Mouse (Mus musculus) myocyte (in vitro differentiated cells): ENCODE data around the gene Gal3st1. TPM values are rescaled to one million over a fixed set of nuclear protein-coding genes. Genes with fewer than 3 reads are reported as not detected.

Experiments used
- H3K27me3 ChIP-seq: one replicate; pipeline ENCODE4 v1.6.1; 2011; ENCODE audit not compliant: control insufficient read depth, insufficient read depth, insufficient read length
- H3K36me3 ChIP-seq: one replicate; pipeline ENCODE4 v1.6.1; 2011; ENCODE audit not compliant: control insufficient read depth, insufficient read depth
- H3K4me2 ChIP-seq: one replicate; pipeline ENCODE4 v1.6.1; 2011; ENCODE audit warnings: low read depth, control low read depth
- H3K4me3 ChIP-seq: one replicate; pipeline ENCODE4 v1.5.1; 2011; ENCODE audit warnings: mild to moderate bottlenecking, control low read depth, moderate library complexity
- H3K79me2 ChIP-seq: one replicate; pipeline ENCODE4 v1.6.1; 2011; ENCODE audit not compliant: control insufficient read depth, insufficient read depth
- H3ac ChIP-seq: one replicate; pipeline ENCODE4 v1.6.1; 2011; ENCODE audit not compliant: control insufficient read depth, insufficient read length
- CEBPB ChIP-seq: IDR thresholded peaks from 2 replicates; pipeline ENCODE4 v1.6.1; 2011; ENCODE audit warnings: mild to moderate bottlenecking, moderate library complexity; ENCODE audit not compliant: poor library complexity, insufficient read depth, severe bottlenecking
- E2F4 ChIP-seq: IDR thresholded peaks from one replicate; pipeline ENCODE4 v1.6.1; 2011; ENCODE audit warnings: mild to moderate bottlenecking, control low read depth, moderate library complexity; ENCODE audit not compliant: insufficient read depth
- MAX ChIP-seq: IDR thresholded peaks from one replicate; pipeline ENCODE4 v1.6.1; 2011; ENCODE audit warnings: low read depth, mild to moderate bottlenecking, control low read depth
- MYOD1 ChIP-seq, 3 experiments: IDR thresholded peaks; one replicate each; pipeline ENCODE4 v1.6.1; 2011; ENCODE audit warnings: control low read depth in 2 of 3, low read depth in 2 of 3, mild to moderate bottlenecking in 2 of 3, moderate library complexity in 1 of 3; ENCODE audit not compliant: insufficient read length in 2 of 3, control insufficient read depth in 1 of 3
- MYOG ChIP-seq, 3 experiments: IDR thresholded peaks; one replicate each; pipeline ENCODE4 v1.6.1; 2011; ENCODE audit warnings: control low read depth in 2 of 3, low read depth in 2 of 3, mild to moderate bottlenecking in 2 of 3; ENCODE audit not compliant: insufficient read length in 2 of 3, control insufficient read depth in 1 of 3, insufficient read depth in 1 of 3
- POLR2A ChIP-seq: IDR thresholded peaks from one replicate; pipeline ENCODE4 v1.6.1; 2011; ENCODE audit warnings: low read depth, mild to moderate bottlenecking, control low read depth, moderate library complexity; ENCODE audit not compliant: insufficient read length
- POLR2AphosphoS2 ChIP-seq: IDR thresholded peaks from one replicate; pipeline ENCODE4 v1.6.1; 2011; ENCODE audit warnings: low read depth, control low read depth; ENCODE audit not compliant: insufficient read length
- REST ChIP-seq: IDR thresholded peaks from one replicate; pipeline ENCODE4 v1.6.1; 2011; ENCODE audit warnings: mild to moderate bottlenecking, control low read depth, moderate library complexity; ENCODE audit not compliant: insufficient read depth, insufficient read length
- SRF ChIP-seq: IDR thresholded peaks from one replicate; pipeline ENCODE4 v1.6.1; 2011; ENCODE audit warnings: low read depth; ENCODE audit not compliant: control insufficient read depth, insufficient read length
- TCF12 ChIP-seq: IDR thresholded peaks from one replicate; pipeline ENCODE4 v1.6.1; 2011; ENCODE audit warnings: mild to moderate bottlenecking, control low read depth; ENCODE audit not compliant: poor library complexity, insufficient read depth, severe bottlenecking
- TCF3 ChIP-seq: IDR thresholded peaks from one replicate; pipeline ENCODE4 v1.6.1; 2011; ENCODE audit warnings: low read depth, control low read depth; ENCODE audit not compliant: insufficient read length
- USF1 ChIP-seq: IDR thresholded peaks from one replicate; pipeline ENCODE4 v1.6.1; 2011; ENCODE audit warnings: low read depth, mild to moderate bottlenecking, control low read depth, moderate library complexity
- polyA plus RNA-seq: library from polyadenylated mRNA; unstranded; fragments of >200 nt; fragmentation: generic; extraction: Trizol; gene quantifications from one replicate; pipeline ENCODE4 v1.2.1, GENCODE M21; 2012; ENCODE audit warnings: missing spikeins

The Gal3st1 gene
- polyA plus RNA-seq, 1 experiment, result not detected

- no peaks in the 10 kb centered on the region for H3K27me3 ChIP-seq
- peaks cover 20% of the 10 kb centered on the region for H3K79me2 ChIP-seq
- H3K4me2 ChIP-seq, result no peak overlapping the region
- TF ChIP-seq MYOG (IDR thresholded peaks at IDR 0.05; ENCODE audit: control insufficient read depth in 1 of 3, insufficient read depth in 1 of 3, insufficient read length in 2 of 3, low read depth in 2 of 3) (no peak), REST (no peak), MAX (no peak), SRF (no peak), TCF3 (no peak), MYOD1 (IDR thresholded peaks at IDR 0.05; ENCODE audit: control insufficient read depth in 1 of 3, insufficient read length in 2 of 3, low read depth in 2 of 3) (no peak), CEBPB (no peak), TCF12 (no peak), POLR2A (no peak), POLR2AphosphoS2 (no peak), E2F4 (no peak)
- H3K4me3 ChIP-seq, result no peak overlapping the region
- H3ac ChIP-seq, result no peak overlapping the region
- H3K36me3 ChIP-seq, result peaks cover 42% of the 10 kb centered on the region
Measured at GRCm38 (mm10) chr11:3970361-3970760, 13.1 kb upstream of the Gal3st1 start.

- H3K4me2 ChIP-seq, result no peak overlapping the region
- H3K79me2 ChIP-seq, result no peaks in the 10 kb centered on the region
- no peak overlapping the region for H3ac ChIP-seq
- no peak for TF ChIP-seq SRF
- TF ChIP-seq MYOD1 (IDR thresholded peaks at IDR 0.05; ENCODE audit: control insufficient read depth in 1 of 3, insufficient read length in 2 of 3, low read depth in 2 of 3), result no peak
- TF ChIP-seq TCF12, result no peak
- no peak for TF ChIP-seq MAX
- no peak for TF ChIP-seq MYOG (IDR thresholded peaks at IDR 0.05; ENCODE audit: control insufficient read depth in 1 of 3, insufficient read depth in 1 of 3, insufficient read length in 2 of 3, low read depth in 2 of 3)
- TF ChIP-seq REST, result no peak
- TF ChIP-seq POLR2AphosphoS2, result no peak
- no peak for TF ChIP-seq USF1
- TF ChIP-seq POLR2A, result no peak
- TF ChIP-seq E2F4, result no peak
- no peak for TF ChIP-seq TCF3
- TF ChIP-seq CEBPB, result no peak
- peaks cover 48% of the 10 kb centered on the region for H3K36me3 ChIP-seq
- no peaks in the 10 kb centered on the region for H3K27me3 ChIP-seq
- no peak overlapping the region for H3K4me3 ChIP-seq
Measured at GRCm38 (mm10) chr11:3973081-3973480, 10.4 kb upstream of the Gal3st1 start.

- H3K4me3 ChIP-seq, result no peak overlapping the region
- TF ChIP-seq TCF3 (no peak), SRF (no peak), E2F4 (no peak), MYOG (IDR thresholded peaks at IDR 0.05; ENCODE audit: control insufficient read depth in 1 of 3, insufficient read depth in 1 of 3, insufficient read length in 2 of 3, low read depth in 2 of 3) (no peak), USF1 (no peak), MAX (no peak), POLR2AphosphoS2 (no peak), REST (no peak), POLR2A (no peak), MYOD1 (IDR thresholded peaks at IDR 0.05; ENCODE audit: control insufficient read depth in 1 of 3, insufficient read length in 2 of 3, low read depth in 2 of 3) (no peak), CEBPB (no peak), TCF12 (no peak)
- no peaks in the 10 kb centered on the region for H3K79me2 ChIP-seq
- peaks cover 57% of the 10 kb centered on the region for H3K36me3 ChIP-seq
- H3ac ChIP-seq, result no peak overlapping the region
- no peak overlapping the region for H3K4me2 ChIP-seq
- H3K27me3 ChIP-seq, result no peaks in the 10 kb centered on the region
Measured at GRCm38 (mm10) chr11:3974311-3974710, 9.1 kb upstream of the Gal3st1 start.

GRCm38 (mm10) chr11:3976678-3977077, 6.8 kb upstream of the Gal3st1 start, which contains the start of gene 4930556J24Rik:
Gene 4930556J24Rik (minus strand): TSS chr11:3976778.
- Histone ChIP-seq H3K4me3 (no peak within 1 kb of the TSS), H3K36me3 (peaks cover 42% of the 10 kb centered on the region), H3K4me2 (no peak within 1 kb of the TSS), H3K79me2 (no peaks in the 10 kb centered on the region), H3ac (no peak within 1 kb of the TSS), H3K27me3 (no peaks in the 10 kb centered on the region)
- TF ChIP-seq E2F4 (no peak), MAX (no peak), MYOG (IDR thresholded peaks at IDR 0.05; ENCODE audit: control insufficient read depth in 1 of 3, insufficient read depth in 1 of 3, insufficient read length in 2 of 3, low read depth in 2 of 3) (no peak), REST (no peak), CEBPB (no peak), TCF12 (no peak), MYOD1 (IDR thresholded peaks at IDR 0.05; ENCODE audit: control insufficient read depth in 1 of 3, insufficient read length in 2 of 3, low read depth in 2 of 3) (no peak), POLR2AphosphoS2 (no peak), SRF (no peak), TCF3 (no peak), USF1 (no peak), POLR2A (no peak)
